Mouse (Mus musculus) v-Abl transformed pro-B cells (cell line): Measurements from ENCODE around the gene Psors1c2.

Experiments used
- in situ Hi-C, 2 experiments: fragments of 400-800 bp; cut with MboI; formaldehyde crosslinking; loops; one replicate each; pipeline ENCODE4 v1.15.1; 2025; ENCODE audit not compliant: unreplicated experiment in 2 of 2

The Psors1c2 gene

GRCm38 (mm10) chr17:35515911-35516640, 16.9 kb upstream of the Psors1c2 start:
- in situ Hi-C loops, result loop anchor here (25.0 kb wide), 2 partner anchors 379 to 396 kb away; partner anchors contain the start of genes Apom (in 1 of the 2), Atat1 (in 1 of the 2), Bag6 (in 1 of the 2) and D17H6S53E (in 1 of the 2)

- in situ Hi-C loops, result loop anchor here (25.0 kb wide), 2 partner anchors 380 to 395 kb away; partner anchors contain the start of genes Apom (in 1 of the 2), Atat1 (in 1 of the 2), Bag6 (in 1 of the 2) and D17H6S53E (in 1 of the 2)
These were observed 16.1 kb upstream of the Psors1c2 start, which contains the start of the genes Tcf19 and Cchcr1 for GRCm38 (mm10) chr17:35516652-35517500. Gene Tcf19 (minus strand): TSS chr17:35516824. Gene Cchcr1 (plus strand): TSS chr17:35517100.

GRCm38 (mm10) chr17:35517526-35517925, 15.5 kb upstream of the Psors1c2 start:
- in situ Hi-C loops, result loop anchor here (25.0 kb wide), 2 partner anchors 380 to 395 kb away; partner anchors contain the start of genes Apom (in 1 of the 2), Atat1 (in 1 of the 2), Bag6 (in 1 of the 2) and D17H6S53E (in 1 of the 2)

- in situ Hi-C loops, result loop anchor here (25.0 kb wide), 2 partner anchors 387 to 388 kb away; partner anchors contain the start of genes Apom (in 1 of the 2), Atat1 (in 1 of the 2), Bag6 (in 1 of the 2) and D17H6S53E (in 1 of the 2)
These were observed 8.6 kb upstream of the Psors1c2 start for GRCm38 (mm10) chr17:35524354-35524753.

- in situ Hi-C loops, result no loop called here
These were observed 6.4 kb upstream of the Psors1c2 start for GRCm38 (mm10) chr17:35526644-35527043.

- in situ Hi-C loops, result loop anchor here in 1 of 2 experiments (10.0 kb wide), 1 partner anchor 238 kb away; no protein-coding TSS in a partner anchor
These were observed 641 bp upstream of the Psors1c2 start for GRCm38 (mm10) chr17:35532360-35532759.

GRCm38 (mm10) chr17:35534343-35534742, 1.3 kb downstream of the Psors1c2 start:
- in situ Hi-C loops, result loop anchor here in 1 of 2 experiments (10.0 kb wide), 1 partner anchor 240 kb away; no protein-coding TSS in a partner anchor

GRCm38 (mm10) chr17:35537421-35537820, 4.4 kb downstream of the Psors1c2 start:
- in situ Hi-C loops, result loop anchor here in 1 of 2 experiments (10.0 kb wide), 1 partner anchor 243 kb away; no protein-coding TSS in a partner anchor

- in situ Hi-C loops, result loop anchor here in 1 of 2 experiments (10.0 kb wide), 1 partner anchor 244 kb away; no protein-coding TSS in a partner anchor
These were observed 5.5 kb downstream of the Psors1c2 start for GRCm38 (mm10) chr17:35538476-35538875.

- in situ Hi-C loops, result loop anchor here in 1 of 2 experiments (10.0 kb wide), 1 partner anchor 245 kb away; no protein-coding TSS in a partner anchor
These were observed 6.5 kb downstream of the Psors1c2 start for GRCm38 (mm10) chr17:35539540-35539939.

GRCm38 (mm10) chr17:35542761-35543411, 9.9 kb downstream of the Psors1c2 start:
- in situ Hi-C loops, result no loop called here

GRCm38 (mm10) chr17:35543412-35543861, 10.4 kb downstream of the Psors1c2 start:
- in situ Hi-C loops, result no loop called here

GRCm38 (mm10) chr17:35544001-35544400, 11.0 kb downstream of the Psors1c2 start:
- in situ Hi-C loops, result no loop called here

GRCm38 (mm10) chr17:35544680-35545079, 11.7 kb downstream of the Psors1c2 start:
- in situ Hi-C loops, result no loop called here

- in situ Hi-C loops, result no loop called here
These were observed 14.5 kb downstream of the Psors1c2 start for GRCm38 (mm10) chr17:35547465-35547864.

GRCm38 (mm10) chr17:35548636-35549035, 15.6 kb downstream of the Psors1c2 start:
- in situ Hi-C loops, result no loop called here

- in situ Hi-C loops, result no loop called here
These were observed 16.6 kb downstream of the Psors1c2 start for GRCm38 (mm10) chr17:35549437-35550142.

- in situ Hi-C loops, result no loop called here
These were observed 17.1 kb downstream of the Psors1c2 start for GRCm38 (mm10) chr17:35550143-35550494.

- in situ Hi-C loops, result no loop called here
These were observed 17.9 kb downstream of the Psors1c2 start for GRCm38 (mm10) chr17:35550871-35551270.
